Mouse (Mus musculus) myocyte (in vitro differentiated cells): Measurements from ENCODE around the gene Zxdc.

ENCODE experiments used
- E2F4 ChIP-seq: IDR thresholded peaks from one replicate; pipeline ENCODE4 v1.6.1; 2011; ENCODE audit warnings: mild to moderate bottlenecking, control low read depth, moderate library complexity; ENCODE audit not compliant: insufficient read depth
- MAX ChIP-seq: IDR thresholded peaks from one replicate; pipeline ENCODE4 v1.6.1; 2011; ENCODE audit warnings: low read depth, mild to moderate bottlenecking, control low read depth
- MYOD1 ChIP-seq, 3 experiments: IDR thresholded peaks; one replicate each; pipeline ENCODE4 v1.6.1; 2011; ENCODE audit warnings: control low read depth in 2 of 3, low read depth in 2 of 3, mild to moderate bottlenecking in 2 of 3, moderate library complexity in 1 of 3; ENCODE audit not compliant: insufficient read length in 2 of 3, control insufficient read depth in 1 of 3
- POLR2A ChIP-seq: IDR thresholded peaks from one replicate; pipeline ENCODE4 v1.6.1; 2011; ENCODE audit warnings: low read depth, mild to moderate bottlenecking, control low read depth, moderate library complexity; ENCODE audit not compliant: insufficient read length
- SRF ChIP-seq: IDR thresholded peaks from one replicate; pipeline ENCODE4 v1.6.1; 2011; ENCODE audit warnings: low read depth; ENCODE audit not compliant: control insufficient read depth, insufficient read length
- TCF12 ChIP-seq: IDR thresholded peaks from one replicate; pipeline ENCODE4 v1.6.1; 2011; ENCODE audit warnings: mild to moderate bottlenecking, control low read depth; ENCODE audit not compliant: poor library complexity, insufficient read depth, severe bottlenecking
- TCF3 ChIP-seq: IDR thresholded peaks from one replicate; pipeline ENCODE4 v1.6.1; 2011; ENCODE audit warnings: low read depth, control low read depth; ENCODE audit not compliant: insufficient read length
- USF1 ChIP-seq: IDR thresholded peaks from one replicate; pipeline ENCODE4 v1.6.1; 2011; ENCODE audit warnings: low read depth, mild to moderate bottlenecking, control low read depth, moderate library complexity

DNA sequence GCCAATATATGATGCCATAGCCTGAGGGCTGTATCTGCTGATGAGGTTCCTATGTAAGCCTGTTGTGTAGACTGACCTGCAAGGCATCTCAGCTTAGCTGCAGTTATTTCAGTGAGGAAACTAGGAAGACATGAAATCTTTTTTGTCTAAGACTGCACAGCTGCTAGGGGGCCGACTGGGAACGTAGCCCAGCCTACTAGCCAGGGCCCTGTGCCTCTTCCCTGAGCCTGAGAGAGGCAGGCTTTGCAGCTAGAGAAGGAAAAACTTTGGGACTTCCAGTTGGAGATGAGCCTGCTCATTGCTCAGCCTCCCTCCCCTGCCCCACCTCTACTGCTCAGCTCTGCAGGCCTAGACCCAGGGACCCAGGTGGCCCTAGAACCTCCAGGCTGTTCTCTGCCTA lies 62.2 kb downstream of the Zxdc start:
- TF ChIP-seq TCF12, result no peak
- no peak for TF ChIP-seq USF1
- TF ChIP-seq POLR2A, result no peak
- TF ChIP-seq MAX, result no peak
- TF ChIP-seq E2F4, result no peak
- no peak for TF ChIP-seq TCF3
- TF ChIP-seq MYOD1 (IDR thresholded peaks at IDR 0.05; ENCODE audit: control insufficient read depth in 1 of 3, insufficient read length in 2 of 3, low read depth in 2 of 3), result no peak
- TF ChIP-seq SRF, result no peak
